8 mouse cellular contexts compared by ENCODE assay signal in the genomic region with DNA sequence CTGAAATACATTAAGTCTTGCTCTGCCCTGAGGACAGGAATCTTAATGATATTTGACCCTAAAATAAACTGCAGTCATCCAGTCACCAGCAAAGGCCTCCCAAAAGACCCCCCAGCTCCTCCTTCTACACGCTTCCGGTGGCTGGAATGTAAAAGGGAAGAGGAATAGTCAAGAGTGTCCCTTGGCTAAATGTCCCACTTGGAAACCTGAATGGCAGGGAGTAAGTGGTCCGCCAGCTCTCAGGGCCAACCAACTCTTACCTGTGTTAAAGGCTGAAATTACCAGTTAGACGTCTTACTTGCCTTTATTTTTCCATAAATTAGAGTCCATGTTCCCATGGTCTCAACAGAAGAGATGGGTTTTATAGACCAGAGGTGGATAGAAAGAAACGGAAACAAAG. TPM values are rescaled to one million over a fixed set of nuclear protein-coding genes. Genes with fewer than 3 reads are reported as not detected.
DNase-seq lines count a peak whose midpoint lies in the region; ATAC-seq and TF ChIP-seq lines count a peak whose summit lies in the region.

No protein-coding gene starts in this region.

- no peak for TF ChIP-seq CTCF in kidney, adult 2 months (conservative IDR thresholded peaks at IDR 0.05; ENCODE audit: insufficient read depth, insufficient read length, low read depth, low read length)

- peak overlapping the region; percentile 64 for H3K4me2 ChIP-seq in embryonic facial prominence, embryonic 13.5 days
- peak overlapping the region; percentile 69 for H3K4me2 ChIP-seq in intestine, embryonic 15.5 days (replicated peaks)
- peak overlapping the region; percentile 82 for H3K4me2 ChIP-seq in midbrain, embryonic 16.5 days (ENCODE audit: low read length)

- peaks cover 34% of the 10 kb centered on the region for H3K4me1 ChIP-seq in kidney, adult 2 months (ENCODE audit: control insufficient read depth, insufficient read depth, low read length)
- peaks cover 24% of the 10 kb centered on the region for H3K4me1 ChIP-seq in embryonic facial prominence, embryonic 13.5 days
- 0 out of 2 replicates have a peak, but pooled peaks cover 3% of the 10 kb centered on the region for H3K4me1 ChIP-seq in intestine, embryonic 15.5 days (replicated peaks)
- H3K4me1 ChIP-seq in midbrain, embryonic 16.5 days (ENCODE audit: control insufficient read depth, insufficient read depth, low read length): peaks cover 14% of the 10 kb centered on the region

- no peak overlapping the region for H3K9ac ChIP-seq in embryonic facial prominence, embryonic 13.5 days
- no peak overlapping the region for H3K9ac ChIP-seq in intestine, embryonic 15.5 days
- no peak overlapping the region for H3K9ac ChIP-seq in midbrain, embryonic 16.5 days (ENCODE audit: low read depth, low read length)

- DNase-seq in kidney, adult 2 months: no peak
- no peak for DNase-seq in kidney, adult 8-10 months
- DNase-seq in thymus, adult 18-20 months: no peak
- DNase-seq in adrenal gland, adult 18-20 months (ENCODE audit: low spot score in 2 of 2): no peak
- no peak for DNase-seq in layer of hippocampus, adult 8-10 months (ENCODE audit: low spot score in 2 of 2)

- H3K4me3 ChIP-seq in kidney, adult 2 months (ENCODE audit: insufficient read depth, low read depth, low read length): no peak overlapping the region
- peak overlapping the region; percentile 34; the same call in 1 of the 2 replicates for H3K4me3 ChIP-seq in embryonic facial prominence, embryonic 13.5 days
- no peak overlapping the region for H3K4me3 ChIP-seq in intestine, embryonic 15.5 days (replicated peaks)
- peak overlapping the region; percentile 38; the same call in 1 of the 2 replicates for H3K4me3 ChIP-seq in midbrain, embryonic 16.5 days (ENCODE audit: low read depth, low read length)

- ATAC-seq in embryonic facial prominence, embryonic 13.5 days (ENCODE audit: insufficient number of reproducible peaks, insufficient read depth, low FRiP score, low TSS enrichment, low read depth): no peak
- no peak for ATAC-seq in intestine, embryonic 15.5 days
- no peak for ATAC-seq in midbrain, embryonic 16.5 days

- TF ChIP-seq POLR2A in kidney, adult 2 months (IDR thresholded peaks at IDR 0.05; ENCODE audit: low read depth, low read length): no peak

- peak overlapping the region; percentile 39 for H3K27ac ChIP-seq in kidney, adult 2 months (ENCODE audit: insufficient read depth, low read depth, low read length)
- no peak overlapping the region for H3K27ac ChIP-seq in embryonic facial prominence, embryonic 13.5 days
- H3K27ac ChIP-seq in intestine, embryonic 15.5 days: no peak overlapping the region
- H3K27ac ChIP-seq in midbrain, embryonic 16.5 days (ENCODE audit: low read length): no peak overlapping the region

- no peaks in the 10 kb centered on the region for H3K36me3 ChIP-seq in kidney, adult 2 months (ENCODE audit: control insufficient read depth, insufficient read depth, low read length)
- no peaks in the 10 kb centered on the region for H3K36me3 ChIP-seq in embryonic facial prominence, embryonic 13.5 days
- H3K36me3 ChIP-seq in intestine, embryonic 15.5 days: no peaks in the 10 kb centered on the region
- no peaks in the 10 kb centered on the region for H3K36me3 ChIP-seq in midbrain, embryonic 16.5 days (ENCODE audit: control insufficient read depth, insufficient read depth, low read length)

- WGBS in kidney, adult 2 months: 63% methylated on average over 5 of the region's 5 CpGs
- WGBS in embryonic facial prominence, embryonic 13.5 days: 42% methylated on average over 5 of the region's 5 CpGs
- WGBS in intestine, embryonic 15.5 days: 61% methylated on average over 5 of the region's 5 CpGs
- WGBS in midbrain, embryonic 16.5 days: 50% methylated on average over 5 of the region's 5 CpGs

- no peaks in the 10 kb centered on the region for H3K27me3 ChIP-seq in kidney, adult 2 months (replicated peaks; ENCODE audit: control insufficient read depth, insufficient read depth, low read length)
- H3K27me3 ChIP-seq in embryonic facial prominence, embryonic 13.5 days: peaks cover 21% of the 10 kb centered on the region
- H3K27me3 ChIP-seq in intestine, embryonic 15.5 days (replicated peaks): no peaks in the 10 kb centered on the region
- H3K27me3 ChIP-seq in midbrain, embryonic 16.5 days (ENCODE audit: control insufficient read depth, insufficient read depth, low read depth, low read length): no peaks in the 10 kb centered on the region

- H3K9me3 ChIP-seq in embryonic facial prominence, embryonic 13.5 days: no peaks in the 10 kb centered on the region
- H3K9me3 ChIP-seq in intestine, embryonic 15.5 days: no peaks in the 10 kb centered on the region
- no peaks in the 10 kb centered on the region for H3K9me3 ChIP-seq in midbrain, embryonic 16.5 days (replicated peaks; ENCODE audit: control insufficient read depth, low read length, poor library complexity, severe bottlenecking)

RNA-seq across cellular contexts. Expression of gene Abcc4, which starts 6.9 kb away (rescaled TPM):
- 30.8 and 31.3 TPM in 2 replicates for polyA plus RNA-seq in kidney, adult 2 months (2012; rRNA removed)
- polyA plus RNA-seq in embryonic facial prominence, embryonic 13.5 days (2015; fragmentation: Nextera tagmentation; extraction: Ambion mirVana): 2.0 and 3.7 TPM in 2 replicates
- 2.2 and 2.3 TPM in 2 replicates for polyA plus RNA-seq in intestine, embryonic 15.5 days (2015; fragmentation: Nextera tagmentation; extraction: Ambion mirVana)
- polyA plus RNA-seq in midbrain, embryonic 16.5 days (2015; fragmentation: Nextera tagmentation; extraction: Ambion mirVana): 2.0 and 2.1 TPM in 2 replicates
- 10 to 100 TPM; 13.8 to 16.9 TPM for total RNA-seq in adrenal gland, adult 18-20 months (2021)
- 10 to 100 TPM in 3 of 4 experiments, 1 to 10 TPM in 1; 8.2 to 10.6 (median 10.1) TPM for total RNA-seq in layer of hippocampus, adult 8-10 months (2022)

Comparison
In these comparisons a context has a peak if more than half of its experiments do, and no peak if none do; other contexts are left out.
1. H3K4me3 ChIP-seq: peak in embryonic facial prominence, embryonic 13.5 days (single experiment) and midbrain, embryonic 16.5 days (single experiment); none in kidney, adult 2 months (single experiment) and intestine, embryonic 15.5 days (single experiment).
2. Peak in every context shown above with its lines, with median percentiles within 50 percentile points of each other: H3K4me2 ChIP-seq.